Mouse (Mus musculus): ENCODE results near the gene Rnf150.

GRCm38 (mm10) chr8:82959491-82959890 is 96.3 kb downstream of the Rnf150 start:
- TF ChIP-seq CTCF (IDR thresholded peaks at IDR 0.05; ENCODE audit: low read depth) (no peak), EP300 (optimal IDR thresholded peaks at IDR 0.05) (no peak)

Data from stomach, postnatal 0 days (tissue).